Mouse (Mus musculus): ENCODE measurements at regions not wholly inside any gene's neighbourhood (a gene's known extent, or its start where the extent isn't known, plus 50 kb on each side); places are given as distances from the start of the nearest gene placed in this dataset.

DNA sequence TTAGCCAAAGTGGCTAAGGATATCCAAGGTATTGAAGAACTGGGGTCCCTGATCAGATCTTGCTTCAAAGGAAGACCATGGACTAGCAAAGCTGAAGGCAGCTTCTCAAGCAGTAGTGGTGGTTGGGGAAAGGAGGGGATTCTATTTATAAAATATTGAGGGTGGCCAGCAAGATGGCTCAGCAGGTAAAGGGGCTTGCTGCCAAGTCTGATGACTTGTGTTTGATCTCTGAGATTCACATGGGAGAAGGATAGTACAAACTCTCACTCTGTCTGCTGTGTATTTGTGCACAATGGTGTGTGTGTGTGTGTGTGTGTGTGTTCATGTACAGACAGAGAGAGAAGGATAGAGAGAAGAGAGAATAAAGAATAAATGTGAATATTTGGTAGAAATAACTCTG, 73.4 kb downstream of the Tnfsf18 start:
- H3K4me2 ChIP-seq (ENCODE audit: low read depth, low read length): no peak overlapping the region
- TF ChIP-seq CTCF (IDR thresholded peaks at IDR 0.05; ENCODE audit: low read depth) (no peak), EP300 (IDR thresholded peaks at IDR 0.05; ENCODE audit: low read depth) (no peak)
- no peaks in the 10 kb centered on the region for H3K36me3 ChIP-seq (replicated peaks; ENCODE audit: insufficient read depth, low read length)
- H3K9ac ChIP-seq (replicated peaks): no peak overlapping the region
- no peak overlapping the region for H3K27ac ChIP-seq (ENCODE audit: low read depth)
- H3K9me3 ChIP-seq (ENCODE audit: low read length): no peaks in the 10 kb centered on the region
- H3K4me1 ChIP-seq (ENCODE audit: insufficient read depth): no peaks in the 10 kb centered on the region
- no peaks in the 10 kb centered on the region for H3K27me3 ChIP-seq (ENCODE audit: insufficient read depth, low read length)
- no peak overlapping the region for H3K4me3 ChIP-seq (ENCODE audit: low read depth, low read length)
- ATAC-seq: no peak
- DNase-seq: no peak

DNA sequence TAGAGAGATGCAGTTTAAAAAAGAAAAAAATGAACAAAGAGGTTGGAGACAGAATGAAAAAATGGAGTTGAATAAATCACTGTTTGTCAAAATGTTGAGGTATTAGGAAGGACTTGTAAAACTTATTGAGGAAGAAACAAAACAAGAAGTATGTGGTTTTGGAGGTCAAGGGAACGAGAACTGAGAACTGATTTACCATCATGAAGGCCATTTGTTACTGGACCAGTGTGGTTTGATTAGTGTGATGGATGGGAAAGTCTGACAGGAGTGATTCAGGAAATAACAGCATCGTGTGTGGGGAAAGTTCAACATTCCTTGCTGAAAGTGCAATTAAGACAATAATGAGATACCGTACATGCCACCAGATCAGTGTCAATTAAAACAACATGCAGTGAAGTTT, 65.9 kb downstream of the Tnfsf18 start:
- no peaks in the 10 kb centered on the region for H3K4me1 ChIP-seq (ENCODE audit: insufficient read depth)
- no peak overlapping the region for H3K27ac ChIP-seq (ENCODE audit: low read depth)
- WGBS (ENCODE audit: insufficient replicate concordance): 30% methylated on average over 3 of the region's 3 CpGs
- no peaks in the 10 kb centered on the region for H3K27me3 ChIP-seq (ENCODE audit: insufficient read depth, low read length)
- no peaks in the 10 kb centered on the region for H3K36me3 ChIP-seq (replicated peaks; ENCODE audit: insufficient read depth, low read length)
- no peak overlapping the region for H3K4me2 ChIP-seq (ENCODE audit: low read depth, low read length)
- no peak overlapping the region for H3K4me3 ChIP-seq (ENCODE audit: low read depth, low read length)
- H3K9ac ChIP-seq (replicated peaks): no peak overlapping the region
- no peak for DNase-seq
- H3K9me3 ChIP-seq (ENCODE audit: low read length): no peaks in the 10 kb centered on the region
- TF ChIP-seq CTCF (IDR thresholded peaks at IDR 0.05; ENCODE audit: low read depth) (no peak), EP300 (IDR thresholded peaks at IDR 0.05; ENCODE audit: low read depth) (no peak)
- ATAC-seq: no peak
